Mouse (Mus musculus) embryonic fibroblast, embryonic 13.5 days (primary cell): ENCODE results near the gene Rad51b. TPM values are rescaled to one million over a fixed set of nuclear protein-coding genes. Genes with fewer than 3 reads are reported as not detected.

Source experiments
- H3K27ac ChIP-seq: 2 replicates; pipeline ENCODE4 v1.5.1; 2012; ENCODE audit warnings: low read length, control low read depth, inconsistent platforms; ENCODE audit not compliant: insufficient read depth
- H3K4me1 ChIP-seq: 2 replicates; pipeline ENCODE4 v1.6.1; 2011; ENCODE audit warnings: low read length; ENCODE audit not compliant: control insufficient read depth, insufficient read depth
- H3K4me3 ChIP-seq: 2 replicates; pipeline ENCODE4 v1.5.1; 2011; ENCODE audit warnings: mild to moderate bottlenecking, control low read depth, low read length; ENCODE audit not compliant: insufficient read depth
- CTCF ChIP-seq: IDR thresholded peaks from 2 replicates; pipeline ENCODE4 v1.5.1; 2011; ENCODE audit warnings: mild to moderate bottlenecking, control low read depth, low read length, moderate library complexity, borderline replicate concordance; ENCODE audit not compliant: insufficient read depth
- POLR2A ChIP-seq: IDR thresholded peaks from 2 replicates; pipeline ENCODE4 v1.6.1; 2011; ENCODE audit warnings: low read depth, mild to moderate bottlenecking, control low read depth, low read length, moderate library complexity
- polyA plus RNA-seq: library from polyadenylated mRNA; stranded (reverse); fragments of >200 nt; gene quantifications from 2 replicates; pipeline ENCODE4 v1.2.4, GENCODE M21; 2011; ENCODE audit warnings: low read depth; ENCODE audit not compliant: missing spikeins, insufficient read length

Rad51b gene
- polyA plus RNA-seq, 1 experiment: 4.0 TPM

DNA sequence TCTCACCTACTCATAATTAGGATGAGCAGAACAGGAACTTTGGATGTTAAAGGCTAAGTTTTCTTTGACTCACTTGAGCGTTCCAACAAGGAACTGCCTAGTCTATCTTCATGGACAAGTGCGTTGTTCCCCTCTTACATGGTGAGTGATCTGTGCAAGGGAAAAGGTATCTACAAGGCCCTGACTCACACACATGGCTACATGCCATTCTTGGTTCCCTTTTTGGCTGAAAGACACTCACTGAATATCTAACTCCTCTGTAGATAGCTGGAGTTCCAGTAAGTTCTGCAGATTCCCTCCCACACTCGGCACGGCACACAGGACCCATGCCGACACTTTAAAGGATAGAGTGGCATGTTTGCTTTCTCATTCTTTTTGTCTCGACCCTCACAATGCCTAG lies 447.0 kb downstream of the Rad51b start:
- no peak overlapping the region for H3K27ac ChIP-seq
- H3K4me1 ChIP-seq: peaks cover 9% of the 10 kb centered on the region
- no peak overlapping the region for H3K4me3 ChIP-seq
- TF ChIP-seq CTCF (no peak), POLR2A (no peak)

- H3K4me1 ChIP-seq: peaks cover 9% of the 10 kb centered on the region
- H3K27ac ChIP-seq: no peak overlapping the region
- TF ChIP-seq POLR2A (no peak), CTCF (no peak)
- no peak overlapping the region for H3K4me3 ChIP-seq
These were observed 448.1 kb downstream of the Rad51b start for GRCm38 (mm10) chr12:79745225-79745624.

GRCm38 (mm10) chr12:79745845-79746510 lies 448.9 kb downstream of the Rad51b start:
- Histone ChIP-seq H3K4me3 (no peak overlapping the region), H3K27ac (no peak overlapping the region), H3K4me1 (peaks cover 9% of the 10 kb centered on the region)
- TF ChIP-seq CTCF (no peak), POLR2A (no peak)

GRCm38 (mm10) chr12:79747541-79747940 lies 450.5 kb downstream of the Rad51b start:
- TF ChIP-seq CTCF: no peak
- TF ChIP-seq POLR2A: no peak
- no peak overlapping the region for H3K27ac ChIP-seq
- H3K4me3 ChIP-seq: no peak overlapping the region
- peaks cover 9% of the 10 kb centered on the region for H3K4me1 ChIP-seq

DNA sequence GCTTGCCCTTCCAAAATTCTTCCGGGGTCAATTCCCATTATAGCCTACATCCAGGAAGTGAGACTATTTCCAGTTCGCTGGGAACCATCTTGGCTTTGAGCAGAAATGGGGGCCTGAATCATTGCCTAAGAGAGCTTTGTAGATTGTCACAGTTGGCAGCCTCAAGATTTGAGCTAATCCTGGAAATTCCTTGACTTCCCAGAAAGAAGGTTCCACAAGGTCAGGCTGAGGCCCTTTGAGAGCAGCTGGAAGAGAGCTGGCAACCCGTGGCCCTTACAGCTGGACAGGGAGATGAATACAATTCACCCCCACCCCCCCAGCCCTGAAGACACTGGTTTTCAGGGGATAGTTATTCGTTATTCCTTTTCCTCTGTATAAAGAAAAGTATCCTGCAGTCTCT lies 451.8 kb downstream of the Rad51b start:
- H3K4me1 ChIP-seq: peaks cover 9% of the 10 kb centered on the region
- no peak overlapping the region for H3K27ac ChIP-seq
- TF ChIP-seq CTCF: no peak
- no peak for TF ChIP-seq POLR2A
- no peak overlapping the region for H3K4me3 ChIP-seq

GRCm38 (mm10) chr12:79750253-79751125 lies 453.4 kb downstream of the Rad51b start:
- H3K4me1 ChIP-seq: peaks cover 7% of the 10 kb centered on the region
- no peak overlapping the region for H3K27ac ChIP-seq
- H3K4me3 ChIP-seq: no peak overlapping the region
- TF ChIP-seq CTCF (no peak), POLR2A (no peak)

DNA sequence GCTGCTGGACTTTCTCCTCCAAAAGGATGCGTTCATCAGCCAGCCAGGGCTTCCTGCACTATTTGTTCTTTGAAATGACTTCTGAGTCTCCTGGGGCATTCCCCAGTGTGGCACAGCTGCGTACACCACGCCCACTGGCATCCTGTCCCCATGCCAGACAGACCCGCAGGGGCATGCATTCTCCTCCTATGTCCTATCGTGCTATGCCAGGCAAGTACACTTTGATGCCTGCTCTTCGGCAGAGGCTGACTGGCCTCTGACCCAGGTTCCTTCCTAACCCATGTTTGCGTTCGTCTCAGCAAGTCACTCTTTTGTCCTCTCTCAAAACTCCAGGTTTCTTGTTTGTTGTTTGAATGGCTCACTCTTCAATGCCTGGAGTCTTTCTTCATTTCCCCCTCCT lies 454.7 kb downstream of the Rad51b start:
- no peak for TF ChIP-seq CTCF
- no peak for TF ChIP-seq POLR2A
- no peaks in the 10 kb centered on the region for H3K4me1 ChIP-seq
- H3K27ac ChIP-seq: no peak overlapping the region
- no peak overlapping the region for H3K4me3 ChIP-seq

DNA sequence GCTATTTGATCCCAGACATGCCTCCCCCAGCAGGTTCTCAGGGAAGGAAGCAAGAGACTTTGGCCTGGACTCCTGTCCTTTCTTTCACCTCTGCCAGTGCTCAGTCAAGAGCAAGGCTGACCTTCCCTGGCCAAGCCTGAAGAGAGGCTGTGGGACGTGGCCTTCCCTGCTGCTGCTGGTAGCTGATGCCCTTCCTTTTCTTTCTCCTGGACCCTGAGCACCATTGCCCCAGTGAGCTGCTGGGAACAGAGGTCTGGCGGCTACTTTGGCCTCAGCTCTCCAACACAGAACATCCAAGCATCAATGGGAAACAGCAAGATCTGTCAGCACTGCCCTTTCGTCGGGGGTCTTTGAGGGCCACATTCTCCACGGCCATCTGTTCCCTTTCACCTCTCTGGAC lies 455.1 kb downstream of the Rad51b start:
- no peaks in the 10 kb centered on the region for H3K4me1 ChIP-seq
- no peak overlapping the region for H3K27ac ChIP-seq
- H3K4me3 ChIP-seq: no peak overlapping the region
- TF ChIP-seq POLR2A (no peak), CTCF (no peak)

DNA sequence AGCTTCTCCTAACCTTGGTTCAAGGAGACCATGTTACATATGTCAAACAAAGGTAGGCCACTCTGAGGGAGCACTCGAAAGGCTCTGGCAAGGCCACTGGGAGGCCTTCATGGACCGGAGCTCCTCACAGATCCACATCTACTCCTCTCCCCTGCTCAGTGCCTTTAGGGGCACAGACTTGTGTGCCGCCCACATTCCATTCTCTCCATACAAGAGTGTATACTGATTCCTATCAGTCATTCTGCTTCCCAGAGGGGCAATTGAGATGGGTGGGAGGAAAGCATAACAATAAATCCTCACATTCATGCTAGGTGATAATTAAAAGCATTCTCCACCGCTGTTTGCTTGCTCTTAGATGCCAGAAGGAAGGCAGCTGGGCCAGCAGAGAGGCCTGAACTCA lies 458.5 kb downstream of the Rad51b start:
- no peak for TF ChIP-seq CTCF
- TF ChIP-seq POLR2A: no peak
- Histone ChIP-seq H3K4me1 (no peaks in the 10 kb centered on the region), H3K4me3 (no peak overlapping the region), H3K27ac (no peak overlapping the region)

DNA sequence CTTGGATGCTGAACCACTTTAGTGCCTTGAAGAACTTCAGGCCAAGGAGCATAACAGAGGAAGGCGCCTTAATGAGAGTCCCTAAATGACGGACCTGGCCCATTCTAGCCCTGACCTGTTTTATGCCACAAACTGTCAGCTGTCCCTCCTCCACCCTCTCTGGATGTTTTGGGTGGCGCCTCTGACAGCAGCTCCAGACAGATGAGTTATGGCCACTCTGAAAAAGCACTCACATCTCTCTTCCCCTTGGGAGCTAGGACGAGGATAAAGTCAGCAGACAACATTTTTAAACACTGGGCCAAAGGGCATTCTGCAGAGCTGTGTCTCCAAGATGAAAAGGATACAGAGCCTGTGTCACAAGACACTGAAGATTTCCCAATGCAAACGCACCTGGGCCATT lies 459.3 kb downstream of the Rad51b start:
- TF ChIP-seq CTCF (no peak), POLR2A (no peak)
- H3K4me1 ChIP-seq: peaks cover 2% of the 10 kb centered on the region; the same call in 1 of the 2 replicates

DNA sequence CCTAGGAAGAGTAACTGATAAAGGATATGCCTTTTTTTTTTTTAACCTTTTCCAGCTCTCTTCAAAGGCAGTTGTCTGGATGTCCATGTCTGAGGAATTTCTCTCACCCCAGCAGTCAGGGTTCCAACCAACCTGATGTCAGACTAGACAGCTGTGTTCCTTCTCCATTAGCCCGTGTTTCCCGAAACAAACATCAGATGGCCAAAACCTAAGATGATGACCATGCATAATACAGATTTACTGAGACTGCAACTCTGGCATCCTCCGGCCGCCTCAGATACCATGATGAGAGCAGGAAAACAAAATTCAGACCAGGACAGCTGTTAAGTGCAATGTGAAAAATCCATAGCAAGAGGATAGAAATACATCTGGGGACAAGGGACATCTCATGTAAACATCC lies 460.7 kb downstream of the Rad51b start:
- no peak overlapping the region for H3K4me3 ChIP-seq
- TF ChIP-seq CTCF (no peak), POLR2A (no peak)
- no peak overlapping the region for H3K27ac ChIP-seq
- peaks cover 8% of the 10 kb centered on the region for H3K4me1 ChIP-seq

More for the DNA sequence above, 459.3 kb downstream of the Rad51b start:
- no peak overlapping the region for H3K4me3 ChIP-seq
- no peak overlapping the region for H3K27ac ChIP-seq
